Mouse (Mus musculus) olfactory bulb, adult 2 months (tissue): ENCODE measurements around the gene Rapgef5.

Experiments
- CTCF ChIP-seq: fragments of 200-500 bp; IDR thresholded peaks from 2 replicates; pipeline ENCODE4 v1.5.1; 2012; ENCODE audit warnings: low read depth, mild to moderate bottlenecking, low read length, moderate library complexity; ENCODE audit not compliant: insufficient read depth
- POLR2A ChIP-seq: fragments of 200-500 bp; IDR thresholded peaks from 2 replicates; pipeline ENCODE4 v1.6.1; 2012; ENCODE audit warnings: mild to moderate bottlenecking, low read depth, low read length, moderate library complexity; ENCODE audit not compliant: insufficient read depth

GRCm38 (mm10) chr12:117628321-117629093 is 112.2 kb downstream of the Rapgef5 start:
- TF ChIP-seq CTCF (no peak), POLR2A (no peak)
